Mouse (Mus musculus) hindbrain, postnatal 0 days (tissue): Measurements from ENCODE around the gene Samd14. TPM values are rescaled to one million over a fixed set of nuclear protein-coding genes. Genes with fewer than 3 reads are reported as not detected.

ENCODE experiments used
- ATAC-seq: fragments of 200-750 bp; cut with Nextera tagmentation; 2 replicates; pipeline ENCODE4 v1.8.0; 2017; ENCODE audit warnings: mild to moderate bottlenecking, moderate TSS enrichment, moderate library complexity
- DNase-seq: peaks from one replicate; pipeline ENCODE4 v3.0.0-alpha.2; 2015; ENCODE audit warnings: low spot score
- H3K27ac ChIP-seq: fragments of 300-500 bp; sonication (generic); 2 replicates; pipeline ENCODE4 v1.5.1; 2014; ENCODE audit warnings: mild to moderate bottlenecking
- H3K27me3 ChIP-seq: fragments of 300-500 bp; sonication (generic); 2 replicates; pipeline ENCODE4 v1.6.1; 2014; ENCODE audit warnings: low read length, mixed read lengths; ENCODE audit not compliant: insufficient read depth
- H3K36me3 ChIP-seq: fragments of 300-500 bp; sonication (generic); 2 replicates; pipeline ENCODE4 v1.6.1; 2014; ENCODE audit warnings: low read length, mixed read lengths; ENCODE audit not compliant: insufficient read depth
- H3K4me1 ChIP-seq: fragments of 300-500 bp; sonication (generic); 2 replicates; pipeline ENCODE4 v1.6.1; 2014; ENCODE audit warnings: antibody characterized with exemption, low read length, mixed read lengths; ENCODE audit not compliant: insufficient read depth
- H3K4me2 ChIP-seq: fragments of 300-500 bp; sonication (generic); 2 replicates; pipeline ENCODE4 v1.6.1; 2014; ENCODE audit warnings: low read depth, mild to moderate bottlenecking, low read length, moderate library complexity, mixed read lengths
- H3K4me3 ChIP-seq: fragments of 300-500 bp; sonication (generic); 2 replicates; pipeline ENCODE4 v1.5.1; 2014; ENCODE audit warnings: low read length
- H3K9ac ChIP-seq: fragments of 300-500 bp; sonication (generic); replicated peaks from 2 replicates; pipeline ENCODE4 v1.6.1; 2014; ENCODE audit warnings: mild to moderate bottlenecking, low read length, moderate library complexity, mixed read lengths
- H3K9me3 ChIP-seq: fragments of 300-500 bp; sonication (generic); 2 replicates; pipeline ENCODE4 v1.6.1; 2016; ENCODE audit warnings: low read length, mixed read lengths
- CTCF ChIP-seq: IDR thresholded peaks from 2 replicates; pipeline ENCODE4 v1.5.1; 2016; ENCODE audit warnings: antibody characterized with exemption, control low read depth, low read depth
- WGBS: fragments of 180-500 bp; shearing (Covaris S2); extraction: QIAGEN DNeasy Blood & Tissue Kit; methylation state at CpG from one replicate; pipeline ENCODE4 v1.1.7; 2014; 5-methylcytosine and 5-hydroxymethylcytosine counted together
- polyA plus RNA-seq: library from polyadenylated mRNA; unstranded; fragments of >200 nt; fragmentation: Nextera tagmentation; extraction: Ambion mirVana; gene quantifications from 2 replicates; pipeline ENCODE4 v1.2.1, GENCODE M21; 2015
- total RNA-seq: library from RNA; depleted of rRNA; stranded (reverse); fragments of >200 nt; gene quantifications from 2 replicates; pipeline ENCODE4 v1.2.3, GENCODE M21; 2014

Gene Samd14
- total and polyA plus RNA-seq, 2 experiments from 2014 or later, result 137 to 216 TPM

DNA sequence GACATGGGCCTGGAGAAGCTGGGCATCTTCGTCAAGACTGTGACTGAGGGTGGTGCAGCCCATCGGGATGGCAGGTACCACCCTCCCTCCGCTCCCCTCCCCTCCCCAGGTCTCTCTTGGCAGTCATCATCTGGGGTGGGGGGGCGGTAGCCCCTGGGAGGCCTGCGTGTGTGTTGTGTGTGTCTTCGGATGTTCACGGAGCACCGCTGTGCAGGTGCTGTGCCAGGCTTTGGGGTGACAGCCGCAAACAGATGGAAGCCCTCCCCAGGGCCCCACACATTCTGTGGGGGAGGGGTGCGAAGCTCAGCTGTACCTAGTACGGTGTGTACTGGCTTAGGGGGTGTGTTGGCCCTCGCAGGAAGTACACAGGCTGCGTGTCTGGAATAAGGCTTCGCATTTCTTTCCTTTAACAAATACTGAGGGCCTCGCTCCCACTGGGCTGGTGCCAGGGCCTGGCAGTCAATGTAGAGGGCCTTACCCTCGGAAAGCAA, 11.6 kb upstream of the Samd14 start:
- H3K4me3 ChIP-seq, result no peak overlapping the region
- H3K4me2 ChIP-seq, result no peak overlapping the region
- ATAC-seq (peak; percentile 36; the same call in 1 of the 2 replicates), DNase-seq (peak; percentile 63)
- H3K4me1 ChIP-seq, result peaks cover 41% of the 10 kb centered on the region
- H3K36me3 ChIP-seq, result peaks cover 45% of the 10 kb centered on the region
- no peak for TF ChIP-seq CTCF
- H3K27me3 ChIP-seq, result no peaks in the 10 kb centered on the region
- 44% methylated on average over 16 of the region's 16 CpGs for WGBS
- no peak overlapping the region for H3K9ac ChIP-seq
- no peaks in the 10 kb centered on the region for H3K9me3 ChIP-seq
- H3K27ac ChIP-seq, result no peak overlapping the region

DNA sequence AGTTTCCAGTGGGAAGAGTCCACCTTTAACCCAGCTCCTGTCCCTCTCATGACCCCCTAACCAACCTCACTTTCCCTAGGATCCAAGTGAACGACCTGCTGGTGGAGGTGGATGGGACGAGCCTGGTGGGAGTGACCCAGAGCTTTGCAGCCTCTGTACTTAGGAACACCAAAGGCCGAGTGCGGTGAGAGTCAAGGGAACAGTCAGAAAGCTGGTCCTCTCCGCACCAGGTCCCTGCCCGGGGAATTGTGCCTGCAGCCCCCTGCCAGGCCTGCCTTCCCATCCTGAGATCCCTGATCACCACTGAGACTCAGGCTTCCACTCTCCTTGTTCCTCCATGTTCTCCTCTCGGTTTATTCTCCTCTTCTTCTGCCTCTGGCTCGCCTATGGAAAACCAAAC, 9.6 kb upstream of the Samd14 start:
- DNase-seq (no peak), ATAC-seq (no peak)
- Histone ChIP-seq H3K4me1 (peaks cover 22% of the 10 kb centered on the region), H3K27ac (peak overlapping the region; percentile 22), H3K9ac (no peak overlapping the region), H3K4me2 (no peak overlapping the region), H3K4me3 (no peak overlapping the region), H3K9me3 (no peaks in the 10 kb centered on the region), H3K36me3 (peaks cover 65% of the 10 kb centered on the region), H3K27me3 (no peaks in the 10 kb centered on the region)
- no peak for TF ChIP-seq CTCF
- 68% methylated on average over 8 of the region's 8 CpGs for WGBS

DNA sequence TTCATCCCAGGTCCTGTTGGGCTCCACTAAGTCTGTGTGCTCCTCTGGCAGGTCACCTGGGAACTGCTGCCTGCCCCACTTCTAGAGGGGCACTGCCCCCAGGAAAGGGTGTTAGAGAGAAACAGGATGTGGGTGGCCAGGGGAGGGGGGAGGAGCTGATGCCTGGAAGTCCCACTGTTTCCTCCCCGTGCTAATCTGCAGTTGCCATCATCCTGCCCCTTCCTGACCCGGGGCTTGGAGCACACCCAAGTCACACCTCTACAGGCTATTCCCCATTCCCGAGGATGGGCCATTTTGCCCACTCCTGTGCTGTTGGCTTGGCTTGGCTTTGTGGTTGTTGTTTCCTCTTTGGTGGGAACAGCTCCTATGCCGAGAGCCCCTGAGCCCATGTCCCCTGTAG, 9.1 kb upstream of the Samd14 start:
- TF ChIP-seq CTCF, result no peak
- no peaks in the 10 kb centered on the region for H3K9me3 ChIP-seq
- H3K27me3 ChIP-seq, result no peaks in the 10 kb centered on the region
- peaks cover 70% of the 10 kb centered on the region for H3K36me3 ChIP-seq
- no peak overlapping the region for H3K4me3 ChIP-seq
- peak overlapping the region; percentile 22 for H3K27ac ChIP-seq
- peaks cover 19% of the 10 kb centered on the region for H3K4me1 ChIP-seq
- WGBS, result 22% methylated on average over 4 of the region's 4 CpGs
- no peak for DNase-seq
- no peak overlapping the region for H3K4me2 ChIP-seq
- peak; percentile 16; the same call in 1 of the 2 replicates for ATAC-seq
- no peak overlapping the region for H3K9ac ChIP-seq

DNA sequence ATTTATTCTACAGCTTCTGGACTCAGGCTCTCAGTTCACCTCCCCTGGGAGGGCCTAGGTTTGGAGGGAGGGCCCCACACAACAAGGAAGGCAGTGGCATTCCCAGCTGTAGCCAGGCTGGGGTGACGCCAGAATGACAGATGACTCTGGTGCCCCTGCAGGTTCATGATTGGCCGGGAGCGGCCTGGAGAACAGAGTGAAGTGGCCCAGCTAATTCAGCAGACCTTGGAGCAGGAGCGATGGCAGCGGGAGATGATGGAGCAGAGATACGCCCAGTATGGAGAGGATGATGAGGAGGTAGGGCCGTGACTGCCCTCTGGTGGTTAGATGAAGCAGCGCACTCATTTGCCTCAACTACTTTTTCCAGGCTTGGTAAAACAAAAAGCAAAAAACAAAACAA, 8.6 kb upstream of the Samd14 start:
- ATAC-seq, result peak; percentile 64
- DNase-seq, result peak; percentile 86
- no peak overlapping the region for H3K4me2 ChIP-seq

DNA sequence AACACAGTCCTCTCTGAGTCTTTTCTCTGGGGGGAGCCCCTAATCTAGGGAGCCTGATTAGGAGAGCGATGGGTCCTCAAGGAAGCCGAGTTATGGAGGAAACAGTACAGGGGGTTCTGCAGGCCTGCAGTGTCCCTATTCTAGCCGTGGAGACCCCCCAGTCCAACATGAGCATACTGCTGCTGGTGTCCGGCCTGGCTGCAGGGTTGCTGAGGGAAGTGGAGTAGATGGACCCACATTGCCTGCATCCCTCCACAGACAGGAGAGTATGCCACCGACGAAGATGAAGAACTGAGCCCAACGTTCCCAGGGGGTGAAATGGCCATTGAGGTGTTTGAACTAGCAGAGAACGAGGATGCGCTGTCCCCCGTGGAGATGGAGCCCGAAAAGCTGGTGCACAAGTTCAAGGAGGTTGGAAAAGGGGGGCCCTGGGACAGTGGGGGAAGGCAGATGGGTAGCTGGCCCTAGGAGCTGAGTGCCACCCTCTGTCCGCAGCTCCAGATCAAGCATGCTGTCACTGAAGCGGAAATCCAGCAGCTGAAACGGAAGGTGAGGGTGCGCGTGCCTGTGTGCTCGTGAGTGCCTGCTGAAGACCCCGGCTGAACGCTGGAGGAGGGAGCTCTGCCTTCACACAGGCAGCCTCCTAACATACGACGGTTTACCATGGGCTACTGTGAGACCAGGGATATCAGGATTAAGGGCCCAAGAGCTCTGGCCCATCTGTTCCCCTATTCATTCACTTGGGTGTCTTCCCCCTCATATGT, 7.9 kb upstream of the Samd14 start:
- peaks cover 20% of the 10 kb centered on the region for H3K4me1 ChIP-seq
- no peak overlapping the region for H3K27ac ChIP-seq
- DNase-seq, result no peak
- no peak overlapping the region for H3K4me2 ChIP-seq
- H3K4me3 ChIP-seq, result no peak overlapping the region
- H3K9ac ChIP-seq, result no peak overlapping the region
- H3K36me3 ChIP-seq, result peaks cover 68% of the 10 kb centered on the region
- H3K9me3 ChIP-seq, result no peaks in the 10 kb centered on the region
- H3K27me3 ChIP-seq, result no peaks in the 10 kb centered on the region
- no peak for ATAC-seq
- no peak for TF ChIP-seq CTCF
- 77% methylated on average over 21 of the region's 21 CpGs for WGBS

More for the DNA sequence above, 8.6 kb upstream of the Samd14 start:
- no peaks in the 10 kb centered on the region for H3K27me3 ChIP-seq
- peak overlapping the region; percentile 22 for H3K27ac ChIP-seq
- 1% methylated on average over 8 of the region's 8 CpGs for WGBS
- peak; percentile 94 for TF ChIP-seq CTCF
- no peaks in the 10 kb centered on the region for H3K9me3 ChIP-seq
- H3K4me1 ChIP-seq, result peaks cover 16% of the 10 kb centered on the region
- H3K4me3 ChIP-seq, result no peak overlapping the region
- peaks cover 74% of the 10 kb centered on the region for H3K36me3 ChIP-seq
- H3K9ac ChIP-seq, result no peak overlapping the region

DNA sequence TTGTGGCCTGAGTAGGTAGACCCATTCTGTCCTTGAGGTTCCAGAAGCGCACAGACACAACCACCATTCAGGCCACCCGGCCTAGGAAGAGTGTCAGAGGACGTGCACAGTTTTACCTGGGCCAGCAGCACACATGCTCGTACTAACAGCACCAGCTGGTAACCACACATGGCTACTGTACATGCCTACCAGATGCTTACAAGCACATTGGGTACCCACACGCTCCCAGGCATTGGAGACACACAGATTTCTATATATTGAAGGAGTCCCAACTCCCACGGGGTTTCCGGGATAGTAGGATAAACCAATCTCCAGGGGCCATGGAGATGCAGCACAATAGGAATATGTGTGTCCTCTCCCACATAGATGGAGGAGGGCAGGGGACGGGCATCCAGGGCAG, 7.0 kb upstream of the Samd14 start:
- Histone ChIP-seq H3K9ac (no peak overlapping the region), H3K36me3 (peaks cover 60% of the 10 kb centered on the region), H3K4me2 (no peak overlapping the region), H3K4me3 (no peak overlapping the region), H3K4me1 (peaks cover 25% of the 10 kb centered on the region), H3K9me3 (no peaks in the 10 kb centered on the region), H3K27me3 (no peaks in the 10 kb centered on the region), H3K27ac (no peak overlapping the region)
- no peak for DNase-seq
- no peak for ATAC-seq
- TF ChIP-seq CTCF, result no peak
- WGBS, result 92% methylated on average over 8 of the region's 8 CpGs
